ENCODE assay signal across 9 mouse cellular contexts in the genomic region with DNA sequence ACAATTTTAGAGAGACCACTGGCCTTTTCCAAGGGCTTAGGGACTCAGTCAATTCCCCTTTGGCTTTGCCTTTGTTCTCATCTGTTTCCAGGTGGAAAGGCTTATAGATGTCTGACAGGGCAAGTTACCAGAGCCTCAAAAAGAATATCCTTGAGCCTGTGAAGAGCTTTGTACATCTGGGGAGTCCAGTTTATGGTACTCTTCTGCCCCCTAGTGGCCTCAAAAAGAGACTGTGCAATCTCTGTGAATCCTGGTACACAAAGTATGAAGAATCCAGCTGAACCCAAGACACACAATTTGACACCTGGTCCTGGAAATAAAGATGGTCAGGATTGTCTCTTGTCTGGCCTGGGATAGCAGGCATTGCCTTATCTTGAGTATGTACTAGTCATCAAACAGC. TPM values are rescaled to one million over a fixed set of nuclear protein-coding genes. Genes with fewer than 3 reads are reported as not detected.
DNase-seq lines count a peak whose midpoint lies in the region; ATAC-seq lines count a peak whose summit lies in the region.
"Had no signal": no experiment of that assay in that cellular context is flagged by ENCODE, and none has a peak within 500 bp of the region (broad histone marks: within the 10 kb centered on the region; RNA-seq: fewer than 3 reads in every experiment).

No protein-coding gene starts in this region.

- no peaks in the 10 kb centered on the region for H3K9me3 ChIP-seq in hindbrain, embryonic 11.5 days (ENCODE audit: control insufficient read depth, low read length)
- H3K9me3 ChIP-seq in neural tube, embryonic 14.5 days (ENCODE audit: control insufficient read depth, low read length), result no peaks in the 10 kb centered on the region

- no peak overlapping the region for H3K27ac ChIP-seq in hindbrain, embryonic 11.5 days (ENCODE audit: low read depth, low read length)
- no peak overlapping the region for H3K27ac ChIP-seq in neural tube, embryonic 14.5 days (ENCODE audit: low read depth, low read length)

- DNase-seq in left cerebral cortex, adult 18-20 months (ENCODE audit: low spot score in 2 of 2), result peak; percentile 6 to 7
- no peak for DNase-seq in left cerebral cortex, postnatal 36 days (ENCODE audit: low spot score in 2 of 2)
- peak; percentile 59 for DNase-seq in R1 (ENCODE audit: low read depth, low spot score)
- DNase-seq in hindbrain, embryonic 11.5 days (ENCODE audit: low spot score), result peak; percentile 50
- no peak for DNase-seq in layer of hippocampus, postnatal 25 days (ENCODE audit: extremely low spot score in 1 of 2, low spot score in 1 of 2)

- H3K4me3 ChIP-seq in hindbrain, embryonic 11.5 days (ENCODE audit: low read depth, low read length), result no peak overlapping the region
- H3K4me3 ChIP-seq in neural tube, embryonic 14.5 days (ENCODE audit: low read depth, low read length), result no peak overlapping the region

- no peaks in the 10 kb centered on the region for H3K36me3 ChIP-seq in hindbrain, embryonic 11.5 days (ENCODE audit: control insufficient read depth, insufficient read depth, low read length)
- no peaks in the 10 kb centered on the region for H3K36me3 ChIP-seq in neural tube, embryonic 14.5 days (ENCODE audit: control insufficient read depth, insufficient read depth, low read length)

- no peaks in the 10 kb centered on the region for H3K27me3 ChIP-seq in hindbrain, embryonic 11.5 days (ENCODE audit: control insufficient read depth, insufficient read depth, low read length)
- no peaks in the 10 kb centered on the region for H3K27me3 ChIP-seq in neural tube, embryonic 14.5 days (ENCODE audit: control insufficient read depth, insufficient read depth, low read length)

- no peaks in the 10 kb centered on the region for H3K4me1 ChIP-seq in hindbrain, embryonic 11.5 days (replicated peaks; ENCODE audit: control insufficient read depth, insufficient read depth, low read length)
- H3K4me1 ChIP-seq in neural tube, embryonic 14.5 days (ENCODE audit: control insufficient read depth, insufficient read depth, low read length), result no peaks in the 10 kb centered on the region

- H3K9ac ChIP-seq in hindbrain, embryonic 11.5 days (ENCODE audit: low read depth, low read length), result no peak overlapping the region
- no peak overlapping the region for H3K9ac ChIP-seq in neural tube, embryonic 14.5 days (replicated peaks; ENCODE audit: low read depth, low read length)

- peak; percentile 76 for ATAC-seq in hindbrain, embryonic 11.5 days (ENCODE audit: low FRiP score)
- ATAC-seq in neural tube, embryonic 14.5 days (ENCODE audit: low read depth), result peak; percentile 82
- ATAC-seq in megakaryocyte-erythroid progenitor cell, adult 5-6 weeks (replicated peaks; ENCODE audit: low FRiP score, low TSS enrichment, poor library complexity, severe bottlenecking), result no peak

- intact Hi-C loops in left cerebral cortex, postnatal 36 days (cut with DNase I), result no loop called here

- H3K4me2 ChIP-seq in hindbrain, embryonic 11.5 days (replicated peaks; ENCODE audit: low read depth, low read length), result no peak overlapping the region
- H3K4me2 ChIP-seq in neural tube, embryonic 14.5 days (ENCODE audit: low read depth, low read length), result no peak overlapping the region

RNA-seq across cellular contexts. Expression of a gene that starts 34.8 kb away (rescaled TPM):
- total RNA-seq in left cerebral cortex, adult 18-20 months (2021), result not detected
- not detected for total RNA-seq in left cerebral cortex, postnatal 36 days (2021)
- polyA plus RNA-seq in hindbrain, embryonic 11.5 days (2014; fragmentation: Nextera tagmentation; extraction: Ambion mirVana), result not detected in 2 replicates
- polyA plus RNA-seq in neural tube, embryonic 14.5 days (2014; fragmentation: Nextera tagmentation; extraction: Ambion mirVana), result not detected in 2 replicates
- total RNA-seq in megakaryocyte-erythroid progenitor cell, adult 5-6 weeks (2014; fragmentation: Nextera tagmentation), result not detected in 2 replicates
- not detected in 2 replicates for total RNA-seq in megakaryocyte-erythroid progenitor cell, adult 5-6 weeks (2017)
- not detected for total RNA-seq in layer of hippocampus, postnatal 25 days (2021)
- total RNA-seq: gastrocnemius, adult 8-10 months; left cerebral cortex, adult 8-10 months had no signal

RNA-seq across cellular contexts. Expression of a gene that starts 39.8 kb away (rescaled TPM):
- not detected for total RNA-seq in left cerebral cortex, adult 18-20 months (2021)
- not detected for total RNA-seq in left cerebral cortex, postnatal 36 days (2021)
- polyA plus RNA-seq in hindbrain, embryonic 11.5 days (2014; fragmentation: Nextera tagmentation; extraction: Ambion mirVana), result not detected in 2 replicates
- not detected in 2 replicates for polyA plus RNA-seq in neural tube, embryonic 14.5 days (2014; fragmentation: Nextera tagmentation; extraction: Ambion mirVana)
- total RNA-seq in megakaryocyte-erythroid progenitor cell, adult 5-6 weeks (2014; fragmentation: Nextera tagmentation), result not detected in 2 replicates
- total RNA-seq in megakaryocyte-erythroid progenitor cell, adult 5-6 weeks (2017), result not detected in 2 replicates
- total RNA-seq in layer of hippocampus, postnatal 25 days (2021), result not detected
- total RNA-seq: gastrocnemius, adult 8-10 months; left cerebral cortex, adult 8-10 months had no signal

Comparison
In these comparisons a context has a peak if more than half of its experiments do, and no peak if none do; other contexts are left out.
1. DNase-seq: peak in left cerebral cortex, adult 18-20 months (2 of 2), R1 (single experiment) and hindbrain, embryonic 11.5 days (single experiment); none in left cerebral cortex, postnatal 36 days (0 of 2) and layer of hippocampus, postnatal 25 days (0 of 2).